Mouse (Mus musculus) right cerebral cortex, postnatal 25 days (tissue): Measurements from ENCODE around the gene Cyfip2.

Experiments
- DNase-seq: peaks from one replicate; pipeline ENCODE4 v3.0.0; 2022

Gene Cyfip2

GRCm38 (mm10) chr11:46307768-46308167, 4.9 kb downstream of the Cyfip2 start:
- DNase-seq: no peak

DNA sequence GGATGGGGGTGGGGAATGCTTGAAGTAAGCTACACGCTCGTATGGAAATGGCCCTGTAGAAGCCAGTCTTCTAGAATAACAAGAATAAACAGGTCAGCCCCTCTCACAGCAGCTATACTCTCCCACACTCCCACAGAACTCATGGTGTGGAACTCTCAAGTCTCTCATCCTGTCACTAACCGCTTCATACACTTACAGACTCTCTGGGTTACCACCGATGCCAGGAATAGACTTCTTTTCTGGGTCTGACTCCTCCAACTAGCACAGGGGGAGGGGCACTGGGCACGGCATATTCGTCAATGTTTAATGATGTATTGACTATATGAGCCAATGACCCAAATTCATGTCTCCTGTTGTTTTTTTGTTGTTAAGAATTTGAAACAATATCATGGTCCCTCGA, 5.9 kb downstream of the Cyfip2 start:
- DNase-seq: no peak

GRCm38 (mm10) chr11:46305881-46306520, 6.7 kb downstream of the Cyfip2 start:
- no peak for DNase-seq

GRCm38 (mm10) chr11:46304864-46305710, 7.6 kb downstream of the Cyfip2 start:
- DNase-seq: no peak

DNA sequence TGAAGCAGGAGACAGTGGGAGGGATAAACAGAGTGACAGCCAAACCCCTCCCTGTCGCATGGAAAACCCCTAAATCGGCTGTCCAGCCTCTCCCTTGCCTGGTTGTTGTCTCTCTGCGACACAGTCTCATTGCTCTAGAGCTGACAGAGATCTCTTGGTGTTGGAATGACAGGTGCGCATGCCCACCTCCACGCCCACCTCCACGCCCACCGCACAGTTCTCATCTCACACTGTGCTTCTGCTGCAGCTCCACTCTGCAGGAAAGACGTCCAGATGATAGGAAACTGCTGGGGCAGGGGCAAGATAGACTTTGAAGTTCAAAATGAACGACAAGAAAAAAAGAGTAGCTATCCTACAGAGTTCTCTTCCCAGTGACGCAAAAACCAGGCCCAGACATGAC, 8.6 kb downstream of the Cyfip2 start:
- no peak for DNase-seq

- no peak for DNase-seq
Observed at GRCm38 (mm10) chr11:46302471-46302870, 10.2 kb downstream of the Cyfip2 start.

- peak; percentile 71 for DNase-seq
Observed at GRCm38 (mm10) chr11:46301579-46302248, 10.9 kb downstream of the Cyfip2 start.

DNA sequence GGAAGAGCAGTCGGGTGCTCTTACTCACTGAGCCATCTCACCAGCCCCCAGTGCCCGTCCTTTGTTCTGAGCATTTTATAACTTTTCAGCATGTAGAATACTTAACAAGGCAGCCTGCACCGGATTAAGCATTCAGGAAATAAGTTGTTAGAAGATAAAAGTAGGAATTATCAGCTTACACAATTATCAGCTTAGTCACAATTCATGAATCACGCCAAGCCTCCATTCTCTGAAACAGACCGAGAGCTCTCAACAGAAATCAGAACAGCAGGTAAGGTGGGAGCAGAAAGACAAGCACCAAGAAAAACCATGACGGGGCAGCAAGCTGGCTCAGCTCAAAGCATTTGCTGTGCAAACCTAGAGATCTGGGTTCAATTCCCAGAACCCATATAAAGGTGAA, 12.8 kb downstream of the Cyfip2 start:
- DNase-seq: no peak

DNA sequence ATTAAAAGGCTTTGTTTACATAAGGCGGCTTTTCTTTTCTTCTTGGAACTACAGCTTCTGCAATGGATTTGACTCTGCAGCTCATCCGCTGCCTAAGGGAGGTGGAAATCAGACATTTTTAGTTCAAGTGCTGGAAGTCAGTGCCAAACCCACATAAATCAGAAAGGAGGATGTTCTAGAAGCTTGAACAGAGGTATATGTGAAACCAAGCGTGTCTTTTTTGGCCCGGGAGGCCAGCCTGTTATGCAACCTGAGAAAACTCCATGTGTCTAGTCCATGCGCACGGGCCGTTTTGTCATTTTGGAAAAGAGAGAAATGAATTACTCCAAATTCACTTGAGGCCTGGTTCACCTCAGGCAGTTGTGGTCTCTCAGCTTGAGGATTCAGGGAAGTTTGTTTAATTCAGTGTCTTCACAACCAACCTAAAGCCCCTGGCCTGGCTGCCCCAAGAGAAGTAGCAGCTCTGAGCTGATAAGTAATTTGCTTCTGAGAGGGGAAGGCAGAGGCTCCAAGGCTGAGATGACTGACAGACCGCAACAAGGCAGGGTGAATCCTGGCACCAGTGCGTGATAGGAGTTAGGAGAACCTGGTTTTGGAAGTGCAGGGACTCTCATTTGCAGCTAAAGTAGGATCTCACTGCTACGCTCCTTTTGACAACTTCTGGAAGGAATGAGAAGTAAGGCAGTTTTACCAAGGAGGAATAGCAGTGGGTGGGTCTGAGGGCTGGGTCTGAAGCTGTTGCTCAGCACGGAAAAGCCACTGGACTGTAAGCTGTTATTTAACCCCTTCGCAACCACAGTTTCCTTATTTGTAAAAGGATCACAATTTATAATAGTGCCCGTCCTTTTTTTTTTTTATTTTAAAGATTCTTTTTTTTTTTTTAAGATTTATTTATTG, 13.5 kb downstream of the Cyfip2 start:
- DNase-seq: peak; percentile 31

GRCm38 (mm10) chr11:46294390-46294789, 18.3 kb downstream of the Cyfip2 start:
- no peak for DNase-seq

DNA sequence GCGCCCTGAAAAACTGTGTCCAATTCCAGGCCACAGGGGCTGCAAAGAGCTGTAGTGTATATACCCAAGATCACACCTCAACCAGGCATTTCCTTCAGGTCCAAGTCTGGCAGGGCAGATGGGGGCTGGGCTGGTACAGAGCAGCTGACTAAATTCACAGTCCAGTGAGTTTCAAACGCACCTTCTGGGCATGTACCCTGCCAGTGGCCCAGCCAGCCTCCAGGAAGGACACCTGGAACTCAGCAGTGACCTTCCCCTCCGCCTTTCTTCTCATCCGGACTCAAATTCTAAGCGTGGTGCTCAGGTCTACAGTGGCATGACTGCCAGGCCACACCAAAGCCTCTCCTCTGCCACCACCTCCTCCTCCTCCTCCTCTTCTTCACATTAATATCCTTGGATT, 19.2 kb downstream of the Cyfip2 start:
- DNase-seq: no peak

GRCm38 (mm10) chr11:46290988-46291405, 21.7 kb downstream of the Cyfip2 start:
- DNase-seq: no peak

- DNase-seq: no peak
Observed at GRCm38 (mm10) chr11:46289561-46289960, 23.1 kb downstream of the Cyfip2 start.

DNA sequence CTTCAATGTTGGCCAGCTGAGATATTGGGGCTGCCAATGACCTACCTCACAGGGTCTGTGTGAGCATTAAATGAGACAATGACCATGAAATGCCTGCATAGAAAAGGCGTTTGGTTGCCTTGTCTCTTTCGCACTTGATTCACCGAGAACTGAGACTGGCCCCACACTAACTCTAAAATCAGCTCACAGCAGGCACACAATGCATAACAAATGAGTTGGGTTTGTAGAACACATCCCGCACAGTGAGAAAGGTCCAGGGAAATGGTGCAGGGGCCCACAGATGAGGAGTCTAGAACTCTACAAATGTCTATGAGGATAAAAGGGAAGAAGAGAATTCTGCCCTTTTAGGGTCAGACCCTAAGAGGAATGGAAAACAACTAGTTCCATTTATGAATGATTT, 23.6 kb downstream of the Cyfip2 start:
- no peak for DNase-seq

DNA sequence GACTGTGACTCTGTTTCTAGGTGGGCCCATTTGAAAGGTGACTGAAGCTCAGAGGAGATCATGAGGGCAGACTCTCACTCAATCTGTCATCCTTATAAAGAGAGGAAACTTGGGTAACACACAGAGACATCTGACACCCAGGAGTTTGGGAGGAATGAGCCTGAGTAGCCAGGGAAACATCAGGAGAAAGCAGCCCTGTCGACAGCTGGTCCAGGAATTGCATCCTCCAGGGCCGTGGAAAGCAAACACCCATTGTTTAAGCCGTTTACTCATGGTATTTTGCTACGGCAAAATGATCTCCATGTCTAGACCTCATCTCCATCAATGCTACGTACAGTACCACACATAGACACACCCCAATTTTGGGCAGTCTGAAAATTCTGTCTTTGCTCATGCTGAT, 24.6 kb downstream of the Cyfip2 start:
- DNase-seq: no peak

GRCm38 (mm10) chr11:46286803-46287202, 25.9 kb downstream of the Cyfip2 start:
- no peak for DNase-seq

- no peak for DNase-seq
Observed at GRCm38 (mm10) chr11:46283800-46284199, 28.9 kb downstream of the Cyfip2 start.

GRCm38 (mm10) chr11:46282612-46283011, 30.0 kb downstream of the Cyfip2 start:
- DNase-seq: no peak

- no peak for DNase-seq
Observed at GRCm38 (mm10) chr11:46278709-46279108, 34.0 kb downstream of the Cyfip2 start.

DNA sequence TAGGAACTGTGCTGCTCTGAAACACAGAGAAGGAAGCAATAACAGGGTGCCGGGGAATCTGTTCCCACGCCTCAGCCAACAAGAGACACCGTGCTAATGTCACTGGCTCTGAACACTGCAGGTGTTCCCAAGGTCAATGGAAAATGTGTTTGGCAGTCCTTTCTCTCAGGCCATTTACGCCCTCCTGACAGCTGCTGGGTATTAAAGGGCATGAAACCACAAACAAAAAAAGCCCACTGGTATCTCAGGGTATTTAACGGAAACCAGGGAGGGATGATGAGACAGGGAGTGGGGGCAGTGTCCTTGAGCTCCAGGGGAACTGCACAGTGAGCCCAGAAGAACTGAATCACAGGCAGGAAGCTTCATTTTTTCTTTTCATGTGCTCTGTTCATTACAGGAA, 34.5 kb downstream of the Cyfip2 start:
- no peak for DNase-seq

DNA sequence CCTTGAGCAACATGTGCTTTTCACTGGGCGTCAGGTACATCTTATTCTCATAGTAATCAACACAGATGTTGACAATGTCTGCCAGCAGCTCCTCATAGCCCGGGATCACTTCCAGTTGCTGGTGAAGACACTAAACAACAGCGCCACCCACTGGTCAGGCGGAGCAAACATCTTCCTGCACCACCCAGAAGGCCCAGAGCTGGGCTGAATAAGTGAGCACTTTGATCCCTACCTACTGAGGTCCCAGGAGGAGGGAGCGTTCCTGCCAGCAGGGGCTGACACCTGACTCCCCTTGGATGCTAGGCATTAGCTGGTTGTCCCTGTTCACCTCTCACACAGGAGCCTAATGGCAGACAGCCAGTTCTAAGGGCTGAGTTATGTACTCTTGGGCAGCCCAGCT, 35.9 kb downstream of the Cyfip2 start:
- no peak for DNase-seq

GRCm38 (mm10) chr11:46276168-46276567, 36.5 kb downstream of the Cyfip2 start:
- no peak for DNase-seq

- DNase-seq: peak; percentile 68
Observed at GRCm38 (mm10) chr11:46275302-46275701, 37.4 kb downstream of the Cyfip2 start.
